Mouse (Mus musculus) MEL (cell line): ENCODE data around the gene Rem1.

ENCODE experiments used
- BHLHE40 ChIP-seq: IDR thresholded peaks from 2 replicates; pipeline ENCODE4 v1.6.1; 2012; ENCODE audit warnings: low read depth, mild to moderate bottlenecking, inconsistent platforms, low read length, improper control_type of control experiment, borderline replicate concordance
- CTCF ChIP-seq, 3 experiments: IDR thresholded peaks in 2 of 3; conservative IDR thresholded peaks in 1 of 3; 2 replicates each; pipeline ENCODE4 v1.5.1; 2011 to 2012; ENCODE audit warnings: low read length in 3 of 3, low read depth in 2 of 3, mild to moderate bottlenecking in 2 of 3, improper control_type of control experiment in 1 of 3, inconsistent platforms in 1 of 3, mixed read lengths in 1 of 3, moderate library complexity in 1 of 3; ENCODE audit not compliant: control insufficient read depth in 1 of 3, insufficient read depth in 1 of 3, poor library complexity in 1 of 3, severe bottlenecking in 1 of 3
- ELF1 ChIP-seq: IDR thresholded peaks from 2 replicates; pipeline ENCODE4 v1.6.1; 2014; ENCODE audit warnings: low read depth, mild to moderate bottlenecking, inconsistent platforms, low read length, improper control_type of control experiment, moderate library complexity
- MAFK ChIP-seq: IDR thresholded peaks from 2 replicates; pipeline ENCODE4 v1.6.1; 2011; ENCODE audit warnings: low read depth, mild to moderate bottlenecking, low read length, improper control_type of control experiment, borderline replicate concordance
- MYC ChIP-seq: IDR thresholded peaks from 2 replicates; pipeline ENCODE4 v1.6.1; 2011; ENCODE audit warnings: low read depth, mild to moderate bottlenecking, low read length, improper control_type of control experiment, moderate library complexity
- POLR2A ChIP-seq, 2 experiments: IDR thresholded peaks; 2 replicates each; pipeline ENCODE4 v1.6.1; 2011 to 2012; ENCODE audit warnings: low read length in 2 of 2, mild to moderate bottlenecking in 2 of 2, control low read depth in 1 of 2, improper control_type of control experiment in 1 of 2, low read depth in 1 of 2, moderate library complexity in 1 of 2; ENCODE audit not compliant: control insufficient read depth in 1 of 2, insufficient read depth in 1 of 2, poor library complexity in 1 of 2
- POLR2AphosphoS2 ChIP-seq: IDR thresholded peaks from 2 replicates; pipeline ENCODE4 v1.6.1; 2011; ENCODE audit warnings: low read length, improper control_type of control experiment
- POLR2AphosphoS5 ChIP-seq: IDR thresholded peaks from 2 replicates; pipeline ENCODE4 v1.6.1; 2012; ENCODE audit warnings: low read depth, borderline replicate concordance, mild to moderate bottlenecking, inconsistent platforms, low read length, moderate library complexity, mixed read lengths
- SIN3A ChIP-seq: IDR thresholded peaks from 2 replicates; pipeline ENCODE4 v1.6.1; 2012; ENCODE audit warnings: low read length, improper control_type of control experiment, inconsistent platforms
- TBP ChIP-seq: IDR thresholded peaks from 2 replicates; pipeline ENCODE4 v1.8.0; 2011; ENCODE audit warnings: low read depth, low read length, improper control_type of control experiment
- TCF12 ChIP-seq: IDR thresholded peaks from 2 replicates; pipeline ENCODE4 v1.6.1; 2014; ENCODE audit warnings: low read depth, mild to moderate bottlenecking, inconsistent platforms, low read length, improper control_type of control experiment, moderate library complexity
- USF1 ChIP-seq: IDR thresholded peaks from 2 replicates; pipeline ENCODE4 v1.6.1; 2014; ENCODE audit warnings: low read depth, mild to moderate bottlenecking, inconsistent platforms, low read length, improper control_type of control experiment, moderate library complexity
- ZC3H11A ChIP-seq: IDR thresholded peaks from 2 replicates; pipeline ENCODE4 v1.6.1; 2012; ENCODE audit warnings: low read depth, mild to moderate bottlenecking, inconsistent platforms, low read length, improper control_type of control experiment

- TF ChIP-seq MYC (no peak), MAFK (no peak), ELF1 (no peak), POLR2A (IDR thresholded peaks at IDR 0.05; ENCODE audit: control insufficient read depth in 1 of 2, insufficient read depth in 1 of 2, low read depth in 1 of 2, low read length in 2 of 2, poor library complexity in 1 of 2) (no peak), USF1 (no peak), BHLHE40 (no peak), POLR2AphosphoS5 (no peak), POLR2AphosphoS2 (no peak), SIN3A (no peak), CTCF (IDR thresholded peaks at IDR 0.05 in 2 of 3, conservative IDR thresholded peaks at IDR 0.05 in 1 of 3; ENCODE audit: control insufficient read depth in 1 of 3, insufficient read depth in 1 of 3, low read depth in 2 of 3, low read length in 3 of 3, poor library complexity in 1 of 3, severe bottlenecking in 1 of 3) (no peak), TBP (no peak), TCF12 (no peak), ZC3H11A (no peak)
These were observed 12.1 kb downstream of the Rem1 start for GRCm38 (mm10) chr2:152638865-152639264.
